Mouse (Mus musculus): ENCODE measurements around the gene Glp2r.

Gene Glp2r

DNA sequence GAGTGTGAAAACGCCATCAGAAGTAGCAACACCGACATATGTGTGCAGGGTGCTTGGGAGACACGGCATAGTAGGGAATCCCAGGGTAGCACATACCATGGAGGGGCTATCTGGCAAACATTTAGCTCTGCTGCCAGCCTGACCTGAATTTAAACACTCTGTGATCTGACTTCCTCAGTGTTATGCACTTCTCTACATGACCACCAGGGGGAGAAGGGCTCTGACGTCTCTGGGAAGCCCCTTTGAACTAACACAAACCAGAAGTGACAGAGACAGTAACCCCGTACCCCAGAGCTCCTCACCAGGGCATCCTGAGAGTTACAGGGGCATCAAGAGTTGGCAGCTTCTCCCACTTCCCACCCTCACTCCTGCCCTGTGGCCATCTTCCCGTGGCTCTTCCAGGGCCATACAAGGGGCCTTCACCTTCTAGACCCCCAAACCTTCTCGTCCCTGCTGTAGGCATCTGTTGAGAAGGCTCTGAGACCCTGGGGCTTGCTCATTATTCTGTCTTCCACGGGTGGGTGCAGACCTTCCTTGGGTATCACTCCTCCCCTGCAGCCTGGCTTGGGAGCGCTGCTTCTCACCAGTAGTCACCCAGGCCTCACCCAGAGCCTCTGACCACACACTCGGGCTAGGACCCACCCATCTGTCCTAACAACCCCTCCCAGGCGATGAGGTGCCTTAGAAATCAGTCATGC lies 113.1 kb downstream of the Glp2r start:
- peak in 1 of 2 experiments; percentile 57 for DNase-seq

DNA sequence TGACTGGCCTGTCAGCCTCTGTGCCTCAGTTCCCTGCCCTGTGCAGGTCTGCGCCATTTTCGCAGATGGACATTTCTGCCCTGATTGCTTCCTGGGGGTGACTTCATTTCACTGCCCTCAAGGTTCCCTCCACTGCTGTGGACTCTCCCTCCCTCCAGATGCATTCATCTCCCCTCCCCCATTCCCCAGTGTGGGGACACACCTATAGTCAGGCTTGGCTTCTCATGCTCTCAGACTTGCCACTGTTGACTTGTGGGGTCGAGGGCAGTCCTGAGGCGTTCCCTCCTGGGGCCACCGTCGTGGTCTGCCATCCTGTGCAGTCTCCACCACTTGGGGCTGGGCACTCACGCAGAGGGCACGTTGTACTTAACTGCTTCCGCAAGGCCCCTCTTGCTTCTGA lies 114.1 kb downstream of the Glp2r start:
- DNase-seq, result no peak

DNA sequence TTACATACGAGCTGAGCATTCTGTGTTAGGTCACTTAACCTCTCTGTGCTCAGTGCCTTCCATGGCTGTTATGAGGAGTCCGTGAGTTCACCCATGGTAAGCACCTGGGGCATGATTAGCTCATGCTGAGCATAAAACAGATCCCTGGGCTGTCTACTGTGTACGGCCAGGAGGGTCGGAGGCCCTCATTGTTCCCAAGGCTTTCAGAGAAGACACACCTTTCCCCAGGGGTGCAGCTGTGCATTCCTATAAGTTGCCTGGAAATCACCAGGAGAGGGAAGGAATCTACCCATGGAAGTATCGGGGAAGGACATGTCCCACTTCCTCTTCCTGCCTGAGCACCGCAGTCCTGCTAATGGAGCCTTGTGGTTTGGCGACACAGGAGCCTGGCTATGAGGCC lies 114.6 kb downstream of the Glp2r start:
- DNase-seq, result no peak

DNA sequence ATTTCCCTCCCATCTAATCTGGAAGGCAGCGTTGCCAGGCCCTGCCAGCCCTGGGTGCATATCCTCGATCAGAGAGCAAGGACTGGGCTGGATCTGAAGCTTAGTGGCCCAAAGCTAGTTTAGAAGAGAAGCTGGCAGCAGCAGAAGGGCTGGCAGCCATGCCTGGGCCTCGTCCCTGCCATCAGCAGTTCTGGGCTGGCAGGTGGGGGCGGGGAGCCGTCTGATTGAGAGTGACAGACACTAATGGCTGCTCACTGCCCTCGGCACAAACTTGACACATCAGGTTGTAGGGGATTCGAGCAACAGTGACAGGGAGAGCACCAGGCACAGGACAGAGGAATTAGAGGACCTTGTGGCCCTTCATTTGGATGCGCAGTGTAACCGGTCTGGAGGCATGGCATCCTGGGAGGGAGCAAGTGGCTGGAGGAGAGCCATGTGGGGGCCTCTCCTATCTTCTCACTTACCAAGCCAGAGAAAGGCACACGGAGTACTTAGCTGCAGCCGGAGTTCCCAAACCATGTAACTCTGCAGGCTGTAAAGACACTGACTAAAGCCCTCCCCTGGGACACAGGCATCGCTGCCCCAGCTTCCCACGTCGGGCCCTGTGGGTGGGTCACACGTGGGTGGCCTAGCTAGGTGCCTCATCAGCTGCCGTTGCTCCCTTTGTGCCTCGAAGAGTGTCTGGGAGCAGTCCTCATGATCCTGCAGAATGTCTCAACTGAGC lies 115.6 kb downstream of the Glp2r start:
- DNase-seq, result no peak

- no peak for DNase-seq
These were observed 116.4 kb downstream of the Glp2r start for GRCm38 (mm10) chr11:67654514-67654913.

- no peak for DNase-seq
These were observed 117.3 kb downstream of the Glp2r start for GRCm38 (mm10) chr11:67653521-67654090.

- no peak for DNase-seq
These were observed 118.1 kb downstream of the Glp2r start for GRCm38 (mm10) chr11:67652893-67653255.

DNA sequence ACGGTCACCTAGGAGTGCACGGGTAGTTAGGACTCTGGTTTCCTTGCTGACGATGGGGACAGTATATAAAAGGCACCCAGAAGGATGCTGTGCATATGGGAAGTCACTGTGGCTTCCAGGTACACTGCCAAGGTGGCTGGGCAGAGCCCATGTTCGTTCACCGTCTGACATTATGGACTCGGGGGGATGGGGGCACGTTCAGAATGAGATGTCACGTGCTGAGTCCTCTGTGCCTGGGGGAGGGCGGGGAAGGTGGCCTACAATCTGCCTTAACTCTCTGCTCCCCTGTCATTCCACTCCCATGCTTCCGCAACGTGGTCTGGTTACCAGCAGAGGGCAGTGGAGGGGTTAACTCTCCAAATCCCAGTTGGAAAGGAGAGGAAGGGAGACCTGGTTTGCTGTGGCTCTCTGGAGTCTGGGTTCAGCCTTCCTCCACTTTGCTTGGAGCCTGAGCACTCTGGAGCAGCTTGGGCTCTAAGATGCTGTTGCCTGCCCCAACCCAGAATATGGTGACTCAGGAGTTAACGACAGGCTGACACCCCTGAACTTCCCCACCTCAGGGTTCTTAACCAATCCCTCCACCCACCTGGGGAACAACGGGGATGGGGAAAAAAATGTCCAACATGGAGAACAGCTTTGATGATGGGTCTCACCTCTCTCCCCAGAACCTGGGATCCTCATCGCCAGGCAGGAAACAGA lies 118.6 kb downstream of the Glp2r start:
- peak in 1 of 2 experiments; percentile 41 for DNase-seq

DNA sequence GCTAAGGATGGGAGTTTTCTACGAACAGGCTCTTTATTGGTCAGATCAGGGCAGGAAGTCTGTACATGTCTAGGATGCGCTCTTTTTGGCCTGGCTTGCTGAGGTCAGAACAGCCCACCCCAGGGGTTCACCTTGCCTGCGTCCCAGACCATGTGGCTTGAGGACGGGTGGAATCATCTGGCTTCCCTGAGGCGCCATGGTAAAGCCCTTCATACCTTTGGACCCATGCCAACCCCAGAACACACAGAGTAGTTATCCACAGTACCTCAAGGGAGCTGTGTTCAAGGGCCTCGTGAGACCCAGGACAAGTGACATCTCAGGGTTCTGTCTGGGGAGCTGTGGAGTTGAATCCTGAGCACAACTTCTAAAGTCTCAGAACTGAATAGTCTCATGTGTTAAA lies 119.2 kb downstream of the Glp2r start:
- DNase-seq, result no peak

- no peak for DNase-seq
These were observed 120.8 kb downstream of the Glp2r start for GRCm38 (mm10) chr11:67649971-67650707.

- no peak for DNase-seq
These were observed 122.1 kb downstream of the Glp2r start for GRCm38 (mm10) chr11:67648651-67649407.

GRCm38 (mm10) chr11:67647745-67648144 lies 123.2 kb downstream of the Glp2r start:
- peak; percentile 69 to 84 for DNase-seq

DNA sequence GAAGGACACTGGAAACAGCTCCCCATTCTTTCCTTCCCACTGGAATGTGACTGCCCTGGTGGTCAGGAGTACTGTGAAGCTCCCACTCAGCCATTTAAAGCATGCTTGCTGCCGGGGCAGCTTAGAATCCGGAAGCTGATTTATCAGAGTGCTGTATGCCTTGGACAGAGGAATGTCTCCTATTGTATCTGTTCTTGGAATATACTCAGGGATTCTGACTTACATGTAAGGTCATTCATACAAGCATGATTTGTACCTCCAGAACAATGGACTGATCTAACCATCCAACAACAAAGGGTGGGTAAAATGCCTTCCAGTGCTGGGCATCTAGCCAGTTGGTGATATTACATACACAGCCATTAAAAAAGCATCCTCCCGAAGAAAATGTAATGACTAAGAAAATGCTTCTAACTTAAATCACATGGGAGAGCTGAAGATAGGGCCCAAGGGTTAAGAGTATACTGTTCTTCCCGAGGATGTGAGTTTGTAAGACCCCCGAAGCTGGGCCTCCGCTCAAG lies 126.3 kb downstream of the Glp2r start:
- DNase-seq, result peak in 1 of 2 experiments; percentile 38

DNA sequence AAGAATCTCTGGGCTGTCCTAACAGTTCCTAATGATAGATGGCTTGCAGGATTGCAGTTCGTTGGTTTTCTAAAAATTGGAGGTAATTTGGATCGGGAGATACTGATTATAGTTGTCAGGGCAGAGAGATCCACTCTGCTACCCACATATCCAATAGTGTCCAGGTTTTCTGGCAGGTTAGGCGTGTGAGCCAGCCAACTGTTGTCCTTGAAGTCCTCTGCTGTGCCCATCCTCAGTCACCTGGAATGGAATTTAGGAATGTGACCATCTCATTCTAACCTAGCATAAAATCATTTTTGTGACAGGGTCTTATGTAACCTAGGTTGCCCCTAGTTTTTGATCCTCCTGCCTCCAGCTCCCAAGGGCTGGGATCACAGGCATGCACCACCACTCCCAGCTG lies 127.5 kb downstream of the Glp2r start:
- no peak for DNase-seq

- no peak for DNase-seq
These were observed 128.1 kb downstream of the Glp2r start for GRCm38 (mm10) chr11:67642835-67643234.

DNA sequence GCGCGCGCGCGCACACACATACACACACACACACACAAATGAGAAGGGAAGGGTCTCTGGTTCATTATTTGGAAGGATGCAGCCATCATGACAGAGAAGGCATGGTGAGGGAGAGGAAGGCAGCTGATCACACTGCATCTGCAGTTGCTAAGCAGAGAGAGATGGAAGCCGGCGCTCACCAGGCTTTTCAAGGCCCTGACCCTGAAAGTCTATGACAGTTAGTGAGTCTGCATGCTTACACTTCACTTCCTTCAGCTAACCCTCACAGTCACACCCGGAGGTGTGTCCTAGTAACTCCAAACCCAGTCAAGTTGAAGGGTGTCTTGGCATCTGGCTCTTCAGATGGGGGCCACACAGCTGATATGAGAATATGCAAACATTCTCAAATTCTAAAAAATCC lies 128.5 kb downstream of the Glp2r start:
- DNase-seq, result no peak

- DNase-seq, result no peak
These were observed 130.7 kb downstream of the Glp2r start for GRCm38 (mm10) chr11:67640299-67640698.

GRCm38 (mm10) chr11:67638401-67638800 lies 132.6 kb downstream of the Glp2r start:
- DNase-seq, result no peak

DNA sequence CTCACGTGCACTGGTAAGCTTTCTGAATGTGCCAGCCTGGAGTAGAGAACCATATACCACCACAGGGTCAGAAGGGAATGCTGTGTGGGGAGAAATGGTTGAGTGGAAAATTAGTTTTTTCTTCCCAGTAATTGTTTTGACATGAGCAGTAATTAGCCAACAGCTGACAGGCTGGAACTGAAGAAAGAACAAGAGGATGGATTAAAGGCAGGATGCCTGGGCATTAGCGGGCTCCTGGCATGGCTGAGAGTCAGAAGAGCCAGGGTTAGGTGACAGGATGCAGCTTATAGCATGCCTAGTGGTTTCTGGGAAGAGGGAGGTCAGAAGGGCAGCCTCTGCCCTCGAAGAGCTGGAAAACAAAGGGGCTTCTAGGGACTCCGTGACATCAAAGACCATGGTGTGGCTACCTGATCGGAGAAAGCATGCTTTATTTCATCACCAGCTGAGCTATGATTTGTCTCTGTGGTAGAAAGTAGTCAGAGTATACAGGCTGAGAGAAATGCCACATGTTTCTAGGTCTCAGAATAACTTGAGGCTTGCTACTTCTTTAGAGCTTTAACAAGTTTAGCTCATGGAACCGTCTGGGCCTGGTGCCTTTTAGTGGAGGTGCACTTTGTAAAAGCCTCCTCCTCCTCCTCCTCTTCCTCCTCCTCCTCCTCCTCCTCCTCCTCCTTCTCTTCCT lies 133.9 kb downstream of the Glp2r start:
- DNase-seq, result no peak

- DNase-seq, result no peak
These were observed 134.8 kb downstream of the Glp2r start for GRCm38 (mm10) chr11:67636201-67636600.

GRCm38 (mm10) chr11:67633620-67634229 lies 137.2 kb downstream of the Glp2r start:
- no peak for DNase-seq

All from lung, postnatal 4 days (tissue).